Mouse (Mus musculus) spleen, postnatal 14 days (tissue): ENCODE measurements at regions not wholly inside any gene's neighbourhood (a gene's known extent, or its start where the extent isn't known, plus 50 kb on each side); places are given as distances from the start of the nearest gene placed in this dataset.

Experiments used
- DNase-seq, 2 experiments: peaks; one replicate each; pipeline ENCODE4 v3.0.0; 2021 to 2022; ENCODE audit warnings: low spot score in 2 of 2

DNA sequence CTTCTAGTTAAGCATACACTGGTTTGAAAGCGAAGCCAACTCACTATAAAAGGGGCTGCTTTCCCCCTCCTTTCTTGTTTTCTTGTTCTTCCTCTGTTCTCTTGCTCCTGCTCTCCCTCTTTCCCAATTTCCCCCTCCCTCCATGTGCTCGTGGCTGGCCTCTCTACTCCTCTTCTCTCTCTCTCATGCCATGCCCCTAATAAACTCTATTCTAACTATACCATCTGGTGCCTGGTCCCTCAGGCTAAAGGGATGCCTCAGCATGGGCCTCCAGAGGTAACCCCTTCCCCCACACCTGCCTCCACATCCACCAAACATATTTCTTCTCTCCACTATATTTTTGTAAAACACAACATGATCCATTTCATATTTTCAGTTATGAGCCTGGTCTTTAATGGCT is 210.1 kb downstream of the Gja1 start:
- no peak for DNase-seq

DNA sequence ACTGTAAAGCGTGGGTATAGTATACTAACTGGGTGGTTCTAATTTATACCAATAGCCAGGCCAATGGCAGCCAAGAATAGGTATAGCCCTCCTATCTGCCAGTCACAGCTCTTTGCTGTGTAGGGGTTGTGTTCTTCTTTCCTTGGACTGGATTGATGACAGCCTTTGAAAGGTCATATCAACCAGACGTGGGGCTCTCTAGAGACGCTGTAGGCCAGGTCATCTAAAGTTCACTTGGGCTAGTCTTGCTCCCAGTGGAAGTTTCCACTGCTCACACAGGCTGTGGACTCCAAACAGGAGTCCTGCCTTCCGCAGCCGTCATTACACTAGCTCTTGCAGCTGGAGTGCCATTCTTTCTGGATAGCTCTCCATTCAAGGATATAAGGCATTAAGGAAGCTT is 220.3 kb downstream of the Gja1 start:
- no peak for DNase-seq

DNA sequence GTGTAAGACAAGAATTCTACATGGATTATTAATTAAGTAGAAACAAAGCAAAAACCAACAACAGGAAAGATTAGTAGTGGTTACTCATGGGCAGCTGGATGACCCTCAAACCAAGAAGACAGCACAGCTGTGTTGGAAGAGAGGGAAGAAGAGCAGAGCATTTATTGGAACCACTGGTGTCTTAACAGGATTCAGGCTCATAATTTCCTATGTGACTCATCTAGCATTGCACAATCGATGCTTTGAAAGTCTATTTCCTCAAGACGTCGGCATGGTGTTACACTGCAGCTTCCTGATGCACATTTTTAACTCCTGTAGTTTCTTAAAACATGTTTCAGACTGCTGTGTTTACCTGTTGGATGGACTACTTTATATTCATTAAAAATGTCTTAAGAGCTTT is 221.1 kb downstream of the Gja1 start:
- no peak for DNase-seq

DNA sequence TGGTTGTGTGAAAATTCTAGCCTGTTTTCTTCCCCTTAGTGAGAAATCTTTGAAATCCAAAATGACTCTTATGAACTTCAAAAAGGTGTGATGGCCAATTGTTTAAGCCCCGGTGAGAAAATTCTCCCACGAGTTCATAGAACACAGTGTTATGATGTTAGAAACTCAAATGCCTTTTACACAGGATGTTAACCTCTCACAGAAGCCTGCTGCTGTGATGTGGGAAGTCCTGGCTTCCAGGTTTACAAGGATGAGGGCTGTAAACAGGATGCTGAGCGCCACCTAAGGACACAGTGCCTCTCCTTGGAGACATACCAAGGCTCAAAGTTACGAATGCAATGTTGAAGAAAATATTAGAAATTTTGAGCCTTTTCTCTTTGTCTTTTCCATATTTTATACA is 222.8 kb downstream of the Gja1 start:
- DNase-seq: no peak

DNA sequence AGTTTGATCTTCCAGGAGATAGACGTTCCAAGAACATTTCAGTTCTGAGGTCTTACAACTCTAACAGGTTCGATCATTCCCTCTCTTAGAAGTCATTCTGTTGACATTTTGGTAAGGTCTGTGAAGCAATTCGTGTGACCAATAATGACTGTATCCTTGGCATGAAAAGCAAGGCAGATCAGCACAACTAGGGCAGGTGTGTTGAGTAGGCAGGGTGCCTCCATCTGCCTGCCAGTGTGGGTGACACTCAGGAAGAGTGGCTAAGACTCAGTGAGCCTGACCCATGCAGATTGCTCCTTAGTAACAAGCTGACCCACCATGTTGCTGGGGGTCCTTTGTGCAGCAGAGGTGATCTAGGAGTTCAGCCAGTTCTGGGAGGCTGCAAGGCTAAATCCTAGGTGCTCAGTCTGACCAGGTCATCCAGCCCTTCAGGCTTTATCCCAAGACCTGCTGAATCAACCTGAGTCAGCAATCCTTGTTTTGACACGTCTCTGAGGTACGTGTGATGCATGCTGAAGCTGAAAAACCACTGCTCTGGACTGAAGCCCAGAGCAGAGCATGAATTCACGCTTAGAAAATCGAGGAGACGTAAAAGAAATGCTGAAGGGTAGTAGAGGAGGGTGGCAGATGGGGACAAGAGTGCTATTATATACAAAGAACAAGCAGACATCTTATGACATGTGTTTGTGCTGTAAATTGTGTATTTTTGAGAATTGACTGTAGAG is 234.6 kb downstream of the Gja1 start:
- DNase-seq: no peak

DNA sequence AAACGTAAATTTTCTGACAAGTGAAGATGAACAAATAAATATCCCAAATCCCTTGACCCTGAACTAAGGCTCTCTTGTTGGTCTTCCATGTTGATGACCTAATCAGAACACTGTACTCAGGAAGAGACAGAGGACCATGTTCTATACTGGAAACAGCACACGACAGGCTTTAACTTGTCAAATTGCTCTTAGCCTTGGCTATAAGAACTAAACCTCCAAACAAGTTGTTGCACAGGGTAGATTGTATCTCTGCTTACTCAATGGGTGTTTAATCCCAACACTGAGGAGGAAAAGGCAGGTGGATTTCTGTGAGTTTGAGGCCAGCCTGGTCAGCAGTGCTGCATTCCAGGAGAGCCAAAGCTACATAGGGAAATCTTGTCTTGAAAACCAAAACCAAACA is 265.5 kb downstream of the Gja1 start:
- DNase-seq: no peak

DNA sequence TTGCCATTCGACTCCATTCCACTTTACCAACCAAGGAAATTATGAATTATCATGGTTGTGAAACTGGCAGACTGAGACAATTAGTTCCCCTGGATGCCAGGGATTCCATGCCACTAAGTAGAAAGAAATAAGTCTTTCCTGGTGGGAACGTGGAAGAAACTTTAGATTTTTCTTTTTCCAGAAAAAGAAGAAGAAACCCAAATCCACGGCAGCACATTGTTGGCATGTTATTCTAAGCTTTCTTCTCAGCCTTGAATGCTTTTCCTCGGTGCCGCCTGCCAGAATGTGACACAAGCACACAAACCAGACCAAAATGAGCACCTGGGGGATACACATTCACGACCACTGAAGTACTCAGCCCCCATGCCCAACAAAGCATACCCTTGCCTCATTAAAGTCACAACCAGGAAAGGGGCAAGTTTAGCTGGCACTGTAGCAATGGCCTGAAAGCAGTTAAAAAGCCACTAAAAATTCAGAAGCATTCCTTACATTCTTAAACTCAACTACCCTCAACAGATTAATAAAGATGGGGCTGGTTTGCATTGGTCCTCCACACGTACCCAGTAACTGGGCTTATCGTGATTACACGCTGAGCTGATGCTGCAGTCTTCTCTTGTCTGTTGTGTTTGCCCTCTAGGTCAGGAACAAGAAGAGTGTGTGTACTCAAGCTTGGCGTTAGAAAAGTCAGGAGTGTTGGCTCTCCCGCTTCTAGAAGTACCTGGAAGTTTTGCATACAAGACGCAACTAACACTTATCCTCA is 266.4 kb downstream of the Gja1 start:
- no peak for DNase-seq

DNA sequence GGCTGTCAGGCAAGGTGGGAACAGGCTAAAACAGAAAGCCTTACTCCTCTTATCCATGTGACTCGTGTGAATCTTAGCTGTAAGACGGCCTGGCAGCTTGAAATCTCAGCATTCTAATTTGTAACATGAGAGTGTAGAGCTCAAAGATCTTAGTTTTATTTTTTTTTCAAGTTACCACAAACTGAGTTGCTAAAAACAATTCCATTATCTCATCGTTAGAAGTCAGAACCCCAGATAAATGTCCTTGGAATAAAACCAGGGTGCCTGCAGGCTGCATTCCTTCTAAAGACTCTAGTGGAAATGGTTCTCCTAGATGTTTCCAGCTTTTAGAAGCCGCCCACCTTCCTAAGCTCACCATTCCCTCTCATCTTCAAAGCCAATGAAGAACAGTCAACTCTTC is 283.4 kb downstream of the Gja1 start:
- no peak for DNase-seq

DNA sequence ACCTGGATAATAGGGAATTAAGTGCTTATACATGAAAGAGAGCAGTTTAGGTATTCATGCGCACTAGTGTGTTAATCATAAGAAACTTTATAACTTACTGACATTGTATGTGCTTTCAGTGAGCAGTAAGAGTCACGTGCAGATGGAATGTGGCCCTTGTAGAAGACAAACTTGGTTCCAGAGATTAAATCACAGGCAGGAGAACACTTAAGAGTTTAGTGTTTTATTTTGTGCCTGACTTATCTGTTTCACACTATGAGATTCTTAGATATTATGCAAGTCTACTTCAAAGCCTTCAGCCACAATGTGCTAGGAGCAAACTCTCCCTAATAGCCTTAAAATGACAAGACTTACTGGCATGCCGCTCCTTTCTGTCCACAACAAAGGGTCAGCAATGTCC is 296.8 kb downstream of the Gja1 start:
- no peak for DNase-seq

DNA sequence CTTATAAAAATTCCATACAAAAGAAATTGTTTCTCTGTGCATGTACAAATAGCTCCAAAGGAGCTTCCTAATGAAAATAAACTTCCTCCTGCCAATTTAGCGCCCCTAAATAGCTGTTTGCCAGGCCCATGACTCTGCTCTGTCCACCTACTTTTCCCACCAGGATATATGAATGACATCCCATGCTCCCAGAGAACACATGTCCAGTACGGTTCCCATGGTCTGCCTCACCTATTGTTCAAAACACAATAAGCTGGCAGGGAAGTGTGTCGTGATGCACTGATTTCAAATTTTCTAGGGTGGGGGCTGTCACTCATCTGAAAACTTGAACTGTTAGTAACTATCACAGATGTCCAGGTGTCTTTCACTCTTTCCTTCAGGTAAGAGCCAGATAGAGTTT is 305.8 kb downstream of the Gja1 start:
- no peak for DNase-seq

DNA sequence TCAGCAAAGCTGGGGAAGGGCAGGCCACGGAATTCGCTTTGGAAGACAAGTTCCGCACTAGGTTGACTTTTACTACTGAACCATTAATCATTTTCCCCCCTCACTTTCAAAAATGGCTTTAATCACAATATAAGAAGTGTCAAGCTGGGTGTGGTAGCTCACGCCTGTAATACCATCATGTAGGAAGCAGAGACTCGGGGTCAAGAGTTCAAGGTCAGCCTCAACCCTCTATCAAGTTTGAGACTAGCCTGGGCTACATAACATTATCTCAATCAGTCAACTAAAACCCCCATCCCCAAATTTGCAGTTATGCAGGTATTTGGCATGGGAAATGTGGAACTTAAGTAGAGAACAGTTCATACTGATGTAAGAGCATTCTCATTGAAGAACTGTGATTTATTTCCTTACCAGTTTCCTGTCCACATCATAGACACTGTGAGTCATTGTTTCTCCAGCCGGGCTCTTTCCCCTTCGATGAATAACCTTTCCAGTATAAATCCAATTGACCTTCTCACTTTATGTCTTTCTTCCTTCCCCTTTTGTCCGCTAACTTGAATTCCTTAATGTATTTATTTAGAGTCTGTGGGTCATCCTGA is 308.6 kb downstream of the Gja1 start:
- DNase-seq: no peak

DNA sequence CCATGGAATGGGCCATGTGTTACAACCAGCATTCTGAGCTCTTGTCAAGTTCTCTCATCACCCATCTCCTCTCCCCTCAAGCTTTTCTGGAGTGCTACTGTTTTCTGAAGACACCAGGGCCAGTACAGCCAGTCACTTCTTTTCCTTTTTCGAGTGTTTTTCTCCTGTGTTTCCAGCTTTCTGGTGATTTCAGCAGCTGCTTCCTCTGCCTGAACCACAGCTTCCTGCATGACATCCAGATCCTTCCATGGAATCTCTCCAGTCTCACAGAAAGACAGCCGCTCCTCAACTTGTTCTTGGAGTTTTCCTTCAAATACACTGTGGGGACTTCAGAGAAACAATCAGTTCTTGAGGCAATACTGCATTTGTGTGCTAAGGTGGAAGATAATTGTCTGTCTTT is 314.3 kb downstream of the Gja1 start:
- no peak for DNase-seq

DNA sequence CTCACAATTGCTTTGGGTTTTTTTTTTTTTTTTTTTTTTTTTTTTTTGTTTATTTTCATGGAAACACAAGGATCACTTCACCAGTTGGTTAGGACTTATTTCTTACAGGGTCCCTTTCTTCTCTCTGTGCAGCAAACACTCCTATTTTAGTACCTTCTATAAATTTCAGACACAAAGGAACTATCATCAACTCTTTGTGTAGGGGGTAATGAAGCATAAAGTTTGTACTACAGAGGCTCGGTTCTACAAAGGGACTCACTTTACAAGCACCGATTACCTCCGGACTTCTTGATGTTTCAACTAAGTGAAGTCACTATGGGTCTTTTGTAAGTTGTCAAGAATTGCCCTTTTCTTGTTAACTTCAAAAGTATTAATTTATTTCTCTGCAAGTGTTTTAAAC is 318.0 kb downstream of the Gja1 start:
- no peak for DNase-seq

DNA sequence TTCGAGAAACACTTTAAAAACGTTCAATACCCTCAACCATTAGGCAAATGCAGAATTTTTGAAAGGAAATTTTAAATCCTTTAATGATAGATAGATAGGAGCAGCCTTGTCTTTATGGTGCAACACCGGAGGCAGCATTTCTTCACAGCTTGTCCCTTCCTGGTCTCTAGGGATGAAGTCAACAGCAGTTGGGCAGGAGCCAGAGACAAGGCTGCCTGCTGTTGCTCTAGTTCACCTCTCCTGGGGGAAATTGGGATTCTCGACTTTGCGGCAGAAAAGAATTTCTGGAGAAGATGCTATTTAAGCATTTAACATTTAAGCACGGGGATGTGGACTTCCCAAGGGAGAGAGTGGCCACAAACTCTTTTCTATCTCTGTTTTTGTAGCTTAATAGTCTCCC is 323.0 kb downstream of the Gja1 start:
- no peak for DNase-seq

DNA sequence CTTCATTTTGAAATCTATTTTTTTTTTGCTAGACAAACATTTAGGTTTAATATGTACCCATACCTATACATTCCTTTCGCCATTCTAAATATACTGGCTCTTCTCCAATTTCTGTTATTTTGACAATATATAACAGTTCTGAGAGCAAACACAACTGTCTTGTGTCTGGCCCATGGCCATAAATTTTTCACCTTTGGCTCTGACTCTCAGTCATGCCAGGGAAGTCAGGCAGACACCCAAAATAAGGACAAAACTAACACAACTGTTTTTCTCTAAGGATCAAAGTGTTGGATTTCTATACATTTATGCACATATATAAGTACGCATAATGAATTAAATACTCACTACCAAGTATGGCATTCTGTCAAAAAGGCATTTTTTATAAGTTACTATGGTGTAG is 331.3 kb downstream of the Gja1 start:
- DNase-seq: no peak

DNA sequence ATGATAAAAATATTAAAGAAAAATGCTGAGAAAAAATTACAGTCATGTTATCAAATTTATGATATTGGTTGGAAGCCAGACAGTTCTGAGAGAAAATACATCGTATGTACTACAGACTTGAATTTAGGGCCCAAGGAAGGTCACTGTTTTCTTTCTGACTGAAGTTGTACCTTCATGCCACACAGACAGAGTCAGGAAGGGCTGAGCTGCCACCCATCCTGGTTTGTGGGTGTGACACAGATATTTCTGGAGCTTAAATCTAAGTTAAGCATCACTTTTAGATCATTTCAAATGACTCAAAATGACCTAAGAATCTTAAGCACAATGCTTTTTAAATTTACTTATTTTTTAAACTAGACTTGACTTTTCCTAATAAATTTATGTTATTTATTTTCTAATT is 331.8 kb downstream of the Gja1 start:
- no peak for DNase-seq

DNA sequence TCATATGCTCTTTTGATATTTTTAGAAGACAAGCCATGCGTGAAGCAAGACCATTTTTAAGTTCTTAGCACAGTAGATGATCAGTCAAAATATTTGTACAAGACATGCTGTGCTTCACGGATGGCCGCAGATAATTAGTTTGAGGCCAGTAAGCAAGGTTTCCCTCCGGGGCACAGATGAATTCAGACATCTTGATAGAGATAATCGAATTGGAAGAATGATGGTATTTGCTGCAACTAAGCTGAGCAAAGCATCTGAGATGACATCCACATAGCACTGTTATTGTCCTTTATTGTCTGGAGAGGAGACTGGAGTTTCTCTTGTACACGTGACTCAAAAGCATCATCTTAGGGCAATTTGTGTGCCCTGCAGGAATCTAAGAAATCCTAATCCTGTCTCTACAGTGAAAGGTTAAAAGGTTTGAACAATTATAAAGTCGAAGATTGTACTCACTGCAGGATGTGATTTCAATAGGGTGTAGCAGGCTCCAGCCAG is 335.5 kb downstream of the Gja1 start:
- DNase-seq: no peak

DNA sequence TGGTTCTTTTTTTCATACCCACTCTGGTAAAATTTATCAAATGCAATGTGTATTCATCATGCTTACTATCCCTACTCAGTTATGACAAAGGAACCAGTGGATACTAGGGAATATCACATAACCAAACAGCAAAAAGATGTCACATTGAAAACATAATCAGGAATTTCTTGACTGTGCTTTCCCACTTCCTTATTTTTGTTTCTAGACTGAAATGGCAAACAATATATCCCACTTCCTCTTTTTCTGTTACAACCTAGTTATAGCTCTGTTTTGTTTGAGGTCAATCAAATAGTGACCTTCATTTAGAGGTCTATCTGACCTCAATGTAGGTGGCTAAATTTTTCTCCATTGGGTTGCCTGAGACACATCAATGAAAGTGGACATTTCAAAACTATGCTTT is 359.9 kb downstream of the Gja1 start:
- no peak for DNase-seq

DNA sequence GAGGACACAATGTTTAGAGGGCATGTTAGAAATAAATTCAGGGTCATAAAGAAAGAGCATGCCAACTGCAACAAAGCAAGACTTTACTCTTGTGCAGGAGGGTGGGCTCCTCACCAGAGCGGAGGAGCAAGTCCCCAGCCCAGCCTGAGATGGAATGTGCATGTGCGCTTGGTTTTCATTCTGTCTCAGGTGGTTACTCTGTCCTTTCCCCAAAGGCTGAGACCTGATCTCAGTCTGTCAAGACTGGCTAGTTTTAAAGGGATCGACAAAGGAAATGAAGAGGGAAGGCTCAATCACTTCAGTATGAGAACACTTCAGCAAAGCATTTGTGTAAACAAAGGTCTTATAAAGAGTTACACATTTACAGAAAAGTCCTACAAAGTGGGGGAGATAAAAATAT is 362.5 kb downstream of the Gja1 start:
- DNase-seq: no peak

DNA sequence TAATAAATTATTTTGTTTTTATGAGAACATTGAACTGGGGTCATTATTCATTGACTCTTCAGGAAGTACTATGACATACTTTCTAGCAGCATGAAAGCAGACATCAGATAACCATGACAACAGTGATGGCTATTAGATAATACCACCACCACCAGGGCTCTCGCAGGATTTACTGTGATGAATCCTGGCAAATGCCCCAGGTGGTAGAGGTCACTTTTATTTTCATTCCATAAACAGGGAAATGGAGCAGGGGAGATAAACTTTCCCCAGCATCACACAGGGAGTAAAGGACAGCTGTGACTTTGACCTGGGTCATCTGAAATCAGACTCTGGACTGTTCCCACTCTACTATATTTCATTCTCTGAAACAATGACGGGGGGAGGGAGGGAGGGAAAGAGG is 375.0 kb downstream of the Gja1 start:
- DNase-seq: no peak

DNA sequence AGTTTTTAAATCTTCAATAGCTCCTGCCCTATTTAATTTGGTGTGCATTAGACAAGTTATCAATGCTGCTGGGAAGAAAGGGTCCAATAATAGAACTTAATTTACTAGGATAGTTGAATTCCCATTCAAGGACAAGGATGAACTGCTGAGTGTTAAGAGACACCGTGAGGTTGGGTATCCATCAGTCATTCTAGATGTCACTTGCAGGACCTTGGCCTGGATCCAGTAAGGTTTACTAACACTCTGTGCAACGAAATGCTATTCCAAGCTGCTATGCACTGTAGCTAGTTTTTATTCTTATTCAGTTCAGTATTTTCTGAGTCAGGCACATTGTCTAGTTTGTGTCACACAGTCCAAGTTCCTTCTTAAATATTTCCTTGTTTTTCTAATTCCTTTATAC is 376.4 kb downstream of the Gja1 start:
- no peak for DNase-seq

DNA sequence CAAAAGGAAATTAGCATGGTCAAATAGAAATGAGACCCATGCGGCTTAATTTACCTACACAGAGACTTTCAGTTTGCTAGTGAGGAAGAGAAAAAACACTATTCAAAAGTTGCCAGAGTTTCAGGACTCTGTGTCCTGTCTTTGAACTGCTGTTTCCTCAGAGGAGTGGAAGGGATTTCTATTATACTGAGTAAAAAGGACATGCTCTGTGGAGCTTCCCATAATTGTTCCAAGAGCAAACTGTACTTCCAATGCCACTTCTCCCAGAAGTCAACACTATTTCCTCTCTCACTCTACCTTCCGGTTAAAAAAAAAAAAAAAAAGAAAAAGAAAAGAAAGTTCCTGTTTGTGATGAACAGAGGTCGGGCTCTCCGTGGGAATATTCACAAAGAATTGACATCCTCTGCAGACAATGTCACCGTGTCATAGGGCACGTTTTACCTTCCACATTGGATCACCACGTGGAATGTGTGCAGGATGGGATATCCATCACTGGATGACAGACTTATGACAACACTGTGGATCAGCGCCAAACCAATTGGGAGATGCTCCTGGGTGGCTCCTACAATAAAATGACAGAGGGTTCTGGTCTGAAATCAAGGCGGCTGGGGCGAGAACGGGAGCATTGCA is 377.5 kb downstream of the Gja1 start:
- DNase-seq: no peak

DNA sequence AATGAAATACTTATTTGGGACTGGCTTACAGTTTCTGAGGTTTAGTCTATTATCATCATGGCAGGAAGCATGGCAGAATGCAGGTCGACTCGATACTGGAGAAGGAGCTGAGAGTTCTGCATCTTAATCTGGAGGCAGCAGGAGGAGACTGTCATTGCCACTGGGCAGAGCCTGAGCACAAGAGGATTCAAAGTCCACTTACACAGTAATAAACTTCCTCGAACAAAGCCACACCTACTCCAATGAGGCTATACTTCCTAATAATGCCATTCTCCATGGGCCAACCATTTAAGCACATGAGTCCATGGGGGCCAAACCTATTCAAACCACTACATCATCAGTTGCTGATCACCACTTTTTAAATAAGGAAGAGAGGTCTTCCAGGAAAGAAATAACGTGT is 393.5 kb downstream of the Gja1 start:
- DNase-seq: no peak
